Mouse (Mus musculus): Measurements from ENCODE around the gene Negr1. TPM values are rescaled to one million over a fixed set of nuclear protein-coding genes. Genes with fewer than 3 reads are reported as not detected.
A peak's percentile ranks its signal among the peaks of the same experiment; 100 is the strongest.

The Negr1 gene
- polyA plus RNA-seq, 1 experiment from 2014 or later = 31.6 TPM

DNA sequence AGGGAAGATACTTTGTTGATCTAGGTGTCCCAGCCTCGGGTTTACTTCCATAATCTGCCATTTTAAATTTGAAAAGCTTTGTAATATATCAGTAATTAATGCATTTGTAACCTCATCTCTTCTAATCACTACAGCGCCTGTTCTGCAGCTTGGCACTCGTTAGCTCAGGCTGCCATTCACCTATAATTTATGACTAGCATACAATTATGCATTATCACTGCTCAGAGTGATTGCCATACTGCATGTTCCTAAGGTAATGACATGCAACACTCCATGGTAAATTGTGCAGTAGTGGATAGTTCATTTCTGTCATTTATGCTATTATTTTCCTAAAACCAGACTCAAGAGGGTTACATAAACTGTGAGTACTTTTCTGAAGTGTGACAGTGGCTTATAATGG is 272.3 kb downstream of the Negr1 start:
- Histone ChIP-seq H3K36me3 (no peaks in the 10 kb centered on the region), H3K9me3 (no peaks in the 10 kb centered on the region), H3K9ac (no peak overlapping the region), H3K27me3 (no peaks in the 10 kb centered on the region), H3K4me3 (no peak overlapping the region), H3K27ac (no peak overlapping the region), H3K4me2 (no peak overlapping the region), H3K4me1 (replicated peaks) (no peaks in the 10 kb centered on the region)
- ATAC-seq (ENCODE audit: low FRiP score) = peak; percentile 61
- 39% methylated on average over 3 of the region's 3 CpGs for WGBS

DNA sequence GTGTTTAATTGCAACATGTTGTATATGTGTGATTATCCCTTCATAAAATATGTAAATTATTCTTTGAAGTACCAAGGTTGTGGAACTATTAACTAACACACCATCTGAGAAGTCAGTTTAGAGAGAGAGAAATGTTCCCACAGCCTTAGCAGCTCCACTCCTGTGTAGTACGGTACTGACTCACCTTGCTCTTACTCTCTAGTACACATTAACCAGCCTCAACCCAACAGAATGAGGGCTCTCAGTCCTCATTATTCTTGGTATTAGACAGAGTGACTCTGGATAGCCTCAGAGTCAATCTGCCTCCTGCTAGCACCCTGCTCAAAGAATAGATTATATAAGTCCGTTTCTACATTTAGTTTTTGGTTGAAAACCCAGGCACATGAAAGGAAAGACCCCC is 277.0 kb downstream of the Negr1 start:
- H3K4me3 ChIP-seq = no peak overlapping the region
- no peaks in the 10 kb centered on the region for H3K27me3 ChIP-seq
- no peaks in the 10 kb centered on the region for H3K4me1 ChIP-seq (replicated peaks)
- H3K27ac ChIP-seq = no peak overlapping the region
- H3K9me3 ChIP-seq = no peaks in the 10 kb centered on the region
- H3K9ac ChIP-seq = no peak overlapping the region
- no peak overlapping the region for H3K4me2 ChIP-seq
- WGBS = 77% methylated on average over 2 of the region's 2 CpGs
- H3K36me3 ChIP-seq = no peaks in the 10 kb centered on the region
- no peak for ATAC-seq (ENCODE audit: low FRiP score)

DNA sequence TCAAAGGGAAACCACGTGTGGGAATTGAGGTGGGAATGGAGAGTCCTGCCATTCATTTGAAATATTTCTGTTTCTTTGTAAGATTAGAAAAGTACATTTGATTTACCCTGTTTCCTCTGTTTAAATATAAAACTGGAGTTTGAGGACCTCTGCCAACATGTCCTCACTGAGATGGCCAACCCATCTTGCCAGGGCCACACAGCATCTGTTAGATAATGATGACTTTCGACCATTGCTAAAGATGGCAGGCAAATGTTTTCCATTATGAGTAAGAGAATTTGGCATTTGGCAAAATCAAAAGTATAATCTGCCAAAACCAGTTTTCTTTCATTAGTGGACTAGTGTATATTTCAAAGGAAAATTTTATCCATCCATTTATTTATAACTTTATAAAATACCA is 286.8 kb downstream of the Negr1 start:
- no peaks in the 10 kb centered on the region for H3K9me3 ChIP-seq
- no peak overlapping the region for H3K9ac ChIP-seq
- no peak for ATAC-seq (ENCODE audit: low FRiP score)
- H3K4me1 ChIP-seq (replicated peaks) = 0 out of 2 replicates have a peak, but pooled peaks cover 2% of the 10 kb centered on the region
- H3K4me3 ChIP-seq = no peak overlapping the region
- WGBS = 90% methylated on average over 2 of the region's 2 CpGs
- H3K27me3 ChIP-seq = no peaks in the 10 kb centered on the region
- no peak overlapping the region for H3K27ac ChIP-seq
- H3K36me3 ChIP-seq = no peaks in the 10 kb centered on the region
- no peak overlapping the region for H3K4me2 ChIP-seq

DNA sequence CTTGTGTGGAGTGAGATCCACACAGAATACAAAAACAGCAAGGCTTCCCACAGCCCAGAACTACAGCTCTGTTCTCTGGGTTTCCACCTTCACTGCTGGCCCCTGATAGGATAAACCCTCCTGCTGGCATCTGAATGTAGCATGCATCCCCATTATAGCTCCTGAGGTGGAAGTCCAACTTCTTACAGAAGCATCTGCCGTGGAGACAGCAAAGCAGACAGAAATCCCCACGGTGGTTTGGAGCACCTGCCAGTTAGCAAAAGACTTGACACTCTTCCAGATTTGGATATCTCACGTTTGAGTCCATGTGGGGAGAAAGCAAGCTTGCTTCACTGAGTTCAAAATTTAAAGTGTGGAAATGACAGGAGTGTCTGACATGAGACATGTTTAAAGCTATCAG is 290.3 kb downstream of the Negr1 start:
- H3K27me3 ChIP-seq = no peaks in the 10 kb centered on the region
- no peak overlapping the region for H3K27ac ChIP-seq
- no peak overlapping the region for H3K4me2 ChIP-seq
- H3K4me1 ChIP-seq (replicated peaks) = 0 out of 2 replicates have a peak, but pooled peaks cover 2% of the 10 kb centered on the region
- no peak overlapping the region for H3K4me3 ChIP-seq
- WGBS = 71% methylated on average over 3 of the region's 3 CpGs
- ATAC-seq (ENCODE audit: low FRiP score) = no peak
- no peaks in the 10 kb centered on the region for H3K9me3 ChIP-seq
- no peak overlapping the region for H3K9ac ChIP-seq
- H3K36me3 ChIP-seq = no peaks in the 10 kb centered on the region

DNA sequence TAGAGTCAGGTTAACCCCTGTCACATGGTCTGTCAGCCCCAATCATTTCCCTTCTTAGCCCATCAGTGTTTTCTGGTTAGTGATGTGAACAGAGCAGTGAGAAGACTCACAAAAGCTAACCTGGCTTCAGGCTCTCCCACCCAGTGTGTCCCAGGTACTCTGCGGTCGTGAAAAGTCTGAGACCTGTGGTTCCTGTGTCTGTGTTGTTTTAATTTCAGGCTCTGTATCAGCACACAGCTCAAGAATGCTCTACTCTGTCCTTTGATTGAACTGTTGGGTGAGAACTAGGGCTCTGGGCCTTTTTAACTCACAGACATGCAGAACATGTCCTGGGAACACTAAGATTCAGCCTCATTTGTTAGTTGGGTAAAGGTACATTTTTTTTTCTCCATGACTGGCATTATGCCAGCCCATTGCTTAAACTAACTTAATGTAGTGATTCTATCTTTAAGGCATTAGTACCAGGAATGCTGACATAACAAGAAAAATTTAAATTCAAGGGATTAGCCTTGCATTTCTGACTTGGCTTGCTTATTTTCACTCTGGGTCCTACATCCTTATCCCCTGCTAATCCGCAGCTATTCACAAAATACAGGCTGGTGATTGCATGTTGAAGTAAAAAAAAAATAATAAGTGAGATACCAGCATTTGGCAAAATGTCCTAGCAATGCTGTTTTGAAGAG is 308.8 kb downstream of the Negr1 start:
- 52% methylated on average over 3 of the region's 3 CpGs for WGBS
- no peaks in the 10 kb centered on the region for H3K27me3 ChIP-seq
- no peak overlapping the region for H3K9ac ChIP-seq
- ATAC-seq (ENCODE audit: low FRiP score) = 0 out of 2 replicates have a peak, but pooled peaks have one; percentile 24
- H3K4me3 ChIP-seq = no peak overlapping the region
- no peak overlapping the region for H3K4me2 ChIP-seq
- H3K36me3 ChIP-seq = no peaks in the 10 kb centered on the region
- H3K27ac ChIP-seq = peak overlapping the region; percentile 58; the same call in 1 of the 2 replicates
- H3K4me1 ChIP-seq (replicated peaks) = peaks cover 12% of the 10 kb centered on the region
- no peaks in the 10 kb centered on the region for H3K9me3 ChIP-seq

DNA sequence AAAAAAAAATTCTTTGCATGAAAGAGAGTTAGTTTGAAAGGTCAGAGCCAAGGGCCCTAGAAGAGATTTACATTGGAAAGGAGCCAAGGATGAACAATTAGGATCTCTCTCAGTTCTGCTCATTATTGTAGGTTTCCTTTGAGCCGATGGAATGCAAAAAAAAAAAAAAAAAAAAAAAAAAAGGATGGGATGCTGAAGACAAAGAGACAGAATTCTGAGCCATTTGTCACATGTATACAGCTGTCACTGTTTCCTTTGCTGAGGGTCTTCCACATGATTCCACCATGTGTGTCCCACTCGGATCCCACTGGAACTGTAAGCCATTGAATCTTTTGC is 309.3 kb downstream of the Negr1 start:
- Histone ChIP-seq H3K36me3 (no peaks in the 10 kb centered on the region), H3K4me1 (replicated peaks) (peaks cover 12% of the 10 kb centered on the region), H3K9me3 (no peaks in the 10 kb centered on the region), H3K4me3 (no peak overlapping the region), H3K4me2 (no peak overlapping the region), H3K27me3 (no peaks in the 10 kb centered on the region), H3K27ac (peak overlapping the region; percentile 40; the same call in 1 of the 2 replicates), H3K9ac (no peak overlapping the region)
- 0 out of 2 replicates have a peak, but pooled peaks have one; percentile 32 for ATAC-seq (ENCODE audit: low FRiP score)
- WGBS = 9% methylated on average over 2 of the region's 2 CpGs

DNA sequence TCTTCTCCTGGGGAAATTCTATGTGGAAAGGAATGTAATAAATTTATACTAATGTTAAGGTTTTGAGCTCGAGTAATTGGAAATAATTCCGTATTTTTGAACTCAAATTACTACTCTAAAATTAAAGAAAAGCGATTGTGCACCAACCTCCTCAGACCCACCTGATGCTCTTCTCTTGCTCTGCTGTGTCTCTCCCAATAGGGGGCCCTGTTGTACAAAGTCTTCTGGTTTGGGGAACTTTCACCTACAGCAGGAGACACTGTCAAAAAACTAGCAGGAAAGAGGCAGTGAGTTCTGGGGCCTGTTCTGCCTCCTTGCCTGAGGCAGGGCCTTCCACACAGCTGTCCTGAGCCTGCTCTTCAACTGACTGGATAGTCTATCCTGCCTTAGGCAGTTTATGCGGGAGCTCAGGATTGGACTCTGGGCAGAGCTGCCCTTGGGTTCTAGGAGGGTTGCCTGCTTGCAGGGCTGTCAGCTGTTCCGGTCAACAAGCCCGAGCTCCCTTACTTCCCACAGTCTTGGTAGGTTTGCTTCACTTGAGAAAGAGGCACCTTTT is 310.1 kb downstream of the Negr1 start:
- Histone ChIP-seq H3K9me3 (no peaks in the 10 kb centered on the region), H3K4me1 (replicated peaks) (peaks cover 12% of the 10 kb centered on the region), H3K27ac (no peak overlapping the region), H3K27me3 (no peaks in the 10 kb centered on the region), H3K4me3 (no peak overlapping the region), H3K36me3 (no peaks in the 10 kb centered on the region), H3K9ac (no peak overlapping the region), H3K4me2 (no peak overlapping the region)
- ATAC-seq (ENCODE audit: low FRiP score) = no peak
- 80% methylated on average over 6 of the region's 6 CpGs for WGBS

DNA sequence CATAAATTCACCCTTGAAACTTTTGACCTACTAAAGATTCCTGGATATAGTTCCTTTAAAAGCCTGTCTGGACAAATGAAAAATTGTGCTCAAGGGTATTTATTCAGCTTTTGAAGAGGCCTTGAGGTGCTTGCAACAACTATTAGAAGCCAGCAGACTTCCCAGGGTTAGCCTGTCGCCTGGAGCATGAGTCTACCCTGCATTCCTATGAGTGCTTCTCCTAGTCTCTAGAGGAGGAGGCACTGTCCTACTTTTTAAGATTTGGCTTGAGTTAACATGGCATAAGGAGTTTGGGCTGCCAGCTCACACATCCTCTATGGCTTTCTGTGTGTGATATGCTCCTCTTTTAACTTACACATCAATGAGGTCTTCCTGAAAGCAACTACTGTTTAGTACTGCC is 315.0 kb downstream of the Negr1 start:
- no peak for ATAC-seq (ENCODE audit: low FRiP score)
- WGBS = 78% methylated on average over 1 of the region's 1 CpGs

DNA sequence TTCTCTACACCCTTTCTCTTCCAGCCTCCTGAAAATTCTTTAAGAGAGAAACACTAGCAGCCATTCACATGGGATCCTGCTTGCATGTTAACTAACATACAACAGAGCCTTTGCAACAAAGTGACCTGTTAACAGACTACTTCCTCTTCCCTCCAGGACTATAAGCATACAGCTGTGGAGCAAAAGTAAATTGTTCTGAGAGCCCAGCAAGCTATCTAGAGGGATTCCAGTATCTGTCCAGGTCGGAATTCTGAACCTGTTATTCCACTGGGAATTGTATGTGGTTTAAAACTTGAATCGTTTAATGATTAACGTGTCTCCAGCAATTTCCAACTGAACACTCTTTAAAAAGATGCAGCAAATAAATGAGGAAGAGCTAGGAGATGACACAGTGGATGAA is 320.5 kb downstream of the Negr1 start:
- Histone ChIP-seq H3K4me2 (no peak overlapping the region), H3K9ac (no peak overlapping the region), H3K27ac (no peak overlapping the region), H3K27me3 (no peaks in the 10 kb centered on the region), H3K9me3 (no peaks in the 10 kb centered on the region), H3K36me3 (no peaks in the 10 kb centered on the region; the same call in 1 of the 2 replicates), H3K4me1 (replicated peaks) (no peaks in the 10 kb centered on the region), H3K4me3 (no peak overlapping the region)
- WGBS = 81% methylated on average over 3 of the region's 3 CpGs
- no peak for ATAC-seq (ENCODE audit: low FRiP score)

More for the DNA sequence above, 315.0 kb downstream of the Negr1 start:
- Histone ChIP-seq H3K4me2 (no peak overlapping the region), H3K27me3 (no peaks in the 10 kb centered on the region), H3K27ac (no peak overlapping the region), H3K9ac (no peak overlapping the region), H3K9me3 (no peaks in the 10 kb centered on the region), H3K4me3 (no peak overlapping the region), H3K4me1 (replicated peaks) (no peaks in the 10 kb centered on the region), H3K36me3 (no peaks in the 10 kb centered on the region; the same call in 1 of the 2 replicates)

DNA sequence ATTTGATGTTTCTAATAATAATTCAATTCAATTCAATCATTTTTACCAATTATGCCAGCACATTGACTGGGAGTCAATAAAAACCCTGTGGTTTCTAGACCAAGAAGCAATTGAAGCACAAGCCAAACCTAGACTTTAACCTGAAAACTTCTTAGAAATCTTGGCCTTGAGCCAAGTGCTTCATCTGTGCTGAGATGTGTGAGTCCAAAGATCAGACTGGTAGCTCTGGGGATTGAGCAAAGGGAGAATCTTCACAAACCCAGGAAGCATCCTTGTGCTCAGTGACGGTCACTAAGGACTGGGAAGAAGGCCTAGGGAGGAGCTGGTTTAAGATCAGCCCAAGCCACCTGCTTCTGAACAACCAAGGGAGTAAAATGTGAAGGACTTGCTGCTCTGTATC is 322.3 kb downstream of the Negr1 start:
- no peaks in the 10 kb centered on the region for H3K9me3 ChIP-seq
- no peak overlapping the region for H3K4me3 ChIP-seq
- H3K9ac ChIP-seq = no peak overlapping the region
- no peak for ATAC-seq (ENCODE audit: low FRiP score)
- H3K4me1 ChIP-seq (replicated peaks) = no peaks in the 10 kb centered on the region
- H3K36me3 ChIP-seq = no peaks in the 10 kb centered on the region
- H3K27ac ChIP-seq = no peak overlapping the region
- WGBS = 86% methylated on average over 1 of the region's 1 CpGs
- H3K4me2 ChIP-seq = no peak overlapping the region
- no peaks in the 10 kb centered on the region for H3K27me3 ChIP-seq

DNA sequence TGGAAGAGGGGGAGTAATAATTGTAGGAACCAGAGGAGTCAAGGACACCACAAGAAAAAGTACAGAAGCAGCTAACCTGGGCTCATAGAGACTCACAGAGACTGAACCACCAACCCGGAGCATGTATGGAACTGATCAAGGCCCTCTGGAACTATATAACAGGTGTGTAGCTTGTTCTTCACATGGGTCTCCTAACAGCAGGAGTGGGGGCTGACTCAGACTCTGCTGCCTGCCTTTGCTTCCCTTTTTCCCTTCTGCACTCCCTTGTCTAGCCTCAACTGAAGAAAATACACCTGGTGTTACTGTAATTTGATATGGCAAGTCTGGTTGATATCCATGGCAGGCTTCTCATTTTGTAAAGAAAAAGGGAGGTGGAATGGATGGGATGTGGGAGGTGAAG is 324.1 kb downstream of the Negr1 start:
- H3K4me2 ChIP-seq = no peak overlapping the region

DNA sequence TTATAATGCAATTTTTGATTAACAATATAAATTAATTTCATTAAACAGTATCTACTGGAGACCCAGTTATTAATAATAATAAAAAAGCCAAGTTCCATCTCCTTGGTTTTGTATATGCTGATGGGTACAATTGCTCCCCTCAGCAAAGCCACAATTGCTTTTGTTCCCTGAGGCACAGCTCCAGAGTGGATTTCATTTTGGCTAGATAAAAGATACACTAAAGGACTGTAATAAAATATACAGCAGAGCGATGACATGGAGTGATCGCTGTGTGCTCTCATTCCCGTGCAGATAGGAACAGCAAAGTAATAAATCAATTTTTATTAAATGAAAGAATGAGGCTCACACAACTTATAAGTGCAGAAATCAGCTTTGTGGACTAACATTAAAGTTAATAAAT is 325.3 kb downstream of the Negr1 start:
- no peak overlapping the region for H3K27ac ChIP-seq
- H3K4me3 ChIP-seq = no peak overlapping the region
- WGBS = 68% methylated on average over 3 of the region's 3 CpGs
- ATAC-seq (ENCODE audit: low FRiP score) = peak; percentile 57; the same call in 1 of the 2 replicates
- H3K9me3 ChIP-seq = no peaks in the 10 kb centered on the region
- no peaks in the 10 kb centered on the region for H3K27me3 ChIP-seq
- no peaks in the 10 kb centered on the region for H3K4me1 ChIP-seq (replicated peaks)
- no peak overlapping the region for H3K4me2 ChIP-seq
- no peaks in the 10 kb centered on the region for H3K36me3 ChIP-seq
- no peak overlapping the region for H3K9ac ChIP-seq

More for the DNA sequence above, 324.1 kb downstream of the Negr1 start:
- no peaks in the 10 kb centered on the region for H3K9me3 ChIP-seq
- ATAC-seq (ENCODE audit: low FRiP score) = no peak
- no peaks in the 10 kb centered on the region for H3K36me3 ChIP-seq
- H3K27ac ChIP-seq = no peak overlapping the region
- H3K4me1 ChIP-seq (replicated peaks) = no peaks in the 10 kb centered on the region
- 92% methylated on average over 1 of the region's 1 CpGs for WGBS
- no peaks in the 10 kb centered on the region for H3K27me3 ChIP-seq
- no peak overlapping the region for H3K4me3 ChIP-seq
- H3K9ac ChIP-seq = no peak overlapping the region

DNA sequence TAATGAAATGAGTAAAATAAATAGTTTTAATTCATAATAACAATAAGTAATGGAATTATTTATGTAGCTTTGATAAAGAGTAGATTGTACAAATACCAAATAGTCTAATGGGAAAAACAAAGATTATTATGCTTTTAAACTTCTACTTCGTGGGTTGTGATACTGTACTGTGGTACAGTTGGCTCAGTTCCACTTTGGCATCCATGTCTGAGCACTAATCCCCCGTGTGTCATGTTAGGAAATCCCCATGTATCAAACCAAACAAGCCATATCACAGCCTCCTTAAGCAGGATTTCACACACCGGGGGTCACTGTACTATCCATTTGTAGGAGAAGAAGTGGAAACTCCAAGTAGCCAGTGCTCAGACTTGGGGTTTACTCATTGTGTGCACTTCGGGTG is 329.4 kb downstream of the Negr1 start:
- H3K9ac ChIP-seq = no peak overlapping the region
- peaks cover 8% of the 10 kb centered on the region for H3K4me1 ChIP-seq (replicated peaks)
- H3K27ac ChIP-seq = no peak overlapping the region
- no peak overlapping the region for H3K4me2 ChIP-seq
- no peaks in the 10 kb centered on the region for H3K36me3 ChIP-seq
- H3K9me3 ChIP-seq = no peaks in the 10 kb centered on the region
- 72% methylated on average over 4 of the region's 4 CpGs for WGBS
- no peaks in the 10 kb centered on the region for H3K27me3 ChIP-seq
- H3K4me3 ChIP-seq = no peak overlapping the region
- no peak for ATAC-seq (ENCODE audit: low FRiP score)

Data from hindbrain, embryonic 13.5 days (tissue).